Mouse (Mus musculus) cerebellum, adult 8-10 months (tissue): ENCODE data around the gene Aloxe3.

ENCODE experiments used
- DNase-seq: peaks from one replicate; pipeline ENCODE4 v3.0.0; 2022

Aloxe3 gene

DNA sequence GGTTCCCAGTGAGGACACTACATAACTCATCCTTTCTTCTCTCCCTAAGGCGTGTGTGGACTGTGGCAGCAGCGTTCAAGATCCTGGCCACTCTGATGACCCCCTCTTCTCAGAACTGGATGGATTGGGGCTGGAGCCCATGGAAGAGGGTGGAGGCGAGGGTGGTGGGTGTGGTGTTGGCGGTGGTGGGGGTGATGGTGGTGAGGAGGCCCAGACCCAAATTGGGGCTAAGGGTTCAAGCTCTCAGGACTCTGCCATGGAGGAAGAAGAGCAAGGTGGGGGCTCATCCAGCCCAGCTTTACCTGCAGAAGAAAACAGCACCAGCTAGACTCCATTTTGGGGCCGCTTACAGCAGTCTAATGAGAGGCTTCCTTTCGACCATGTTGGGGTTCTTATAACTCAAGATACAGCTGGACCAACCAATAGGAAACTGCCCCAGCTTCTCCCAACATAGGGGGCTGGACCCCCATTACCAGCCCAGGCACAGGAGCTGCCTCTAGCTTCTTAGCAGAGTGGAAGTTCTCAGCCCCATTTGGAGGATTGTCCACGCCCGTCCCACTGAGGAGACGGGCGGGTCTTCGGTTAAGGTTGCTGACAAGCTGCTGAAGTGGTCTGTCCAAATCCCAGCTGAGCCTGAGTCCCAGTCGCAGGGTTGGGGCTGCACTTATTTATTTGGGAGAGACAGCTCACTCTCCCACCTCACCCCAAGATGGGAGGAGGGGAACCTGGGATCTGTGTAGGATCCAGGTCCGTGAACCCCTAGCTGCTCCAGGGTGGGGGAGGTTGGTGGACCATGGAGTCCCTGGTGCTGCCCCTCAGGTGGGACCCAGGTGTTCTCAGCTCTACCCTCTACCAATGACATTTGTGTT lies 16.4 kb upstream of the Aloxe3 start:
- no peak for DNase-seq

DNA sequence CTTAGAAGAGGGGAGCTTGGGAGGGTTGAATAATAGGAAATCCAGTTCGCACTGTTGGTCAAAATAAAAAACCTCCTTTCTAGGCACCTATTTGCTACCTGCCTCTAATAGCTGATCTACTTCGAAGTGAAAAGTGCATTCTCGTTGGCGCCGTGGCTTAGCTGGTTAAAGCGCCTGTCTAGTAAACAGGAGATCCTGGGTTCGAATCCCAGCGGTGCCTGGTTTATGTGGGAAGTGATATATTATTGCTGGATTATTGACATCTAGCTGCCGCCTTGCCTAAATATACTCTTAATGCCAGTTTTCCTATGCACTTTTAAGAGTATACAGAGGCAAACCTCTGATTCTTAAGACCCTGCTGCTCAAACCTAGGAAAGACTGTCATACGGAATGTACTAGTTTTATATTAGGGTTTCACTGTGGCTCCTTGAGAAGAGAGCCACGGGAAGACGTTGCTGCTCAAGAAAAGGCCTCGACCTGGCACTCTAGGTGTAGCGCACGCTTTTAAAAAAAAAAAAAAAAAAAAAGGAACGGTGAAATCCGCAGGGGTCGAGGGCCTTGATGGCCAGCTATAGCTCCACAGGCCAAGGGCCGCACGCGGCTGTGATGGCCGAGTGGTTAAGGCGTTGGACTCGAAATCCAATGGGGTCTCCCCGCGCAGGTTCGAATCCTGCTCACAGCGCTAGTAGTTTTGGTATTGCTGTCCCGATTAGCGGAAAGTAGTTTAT lies 15.2 kb upstream of the Aloxe3 start:
- DNase-seq: peak; percentile 94

DNA sequence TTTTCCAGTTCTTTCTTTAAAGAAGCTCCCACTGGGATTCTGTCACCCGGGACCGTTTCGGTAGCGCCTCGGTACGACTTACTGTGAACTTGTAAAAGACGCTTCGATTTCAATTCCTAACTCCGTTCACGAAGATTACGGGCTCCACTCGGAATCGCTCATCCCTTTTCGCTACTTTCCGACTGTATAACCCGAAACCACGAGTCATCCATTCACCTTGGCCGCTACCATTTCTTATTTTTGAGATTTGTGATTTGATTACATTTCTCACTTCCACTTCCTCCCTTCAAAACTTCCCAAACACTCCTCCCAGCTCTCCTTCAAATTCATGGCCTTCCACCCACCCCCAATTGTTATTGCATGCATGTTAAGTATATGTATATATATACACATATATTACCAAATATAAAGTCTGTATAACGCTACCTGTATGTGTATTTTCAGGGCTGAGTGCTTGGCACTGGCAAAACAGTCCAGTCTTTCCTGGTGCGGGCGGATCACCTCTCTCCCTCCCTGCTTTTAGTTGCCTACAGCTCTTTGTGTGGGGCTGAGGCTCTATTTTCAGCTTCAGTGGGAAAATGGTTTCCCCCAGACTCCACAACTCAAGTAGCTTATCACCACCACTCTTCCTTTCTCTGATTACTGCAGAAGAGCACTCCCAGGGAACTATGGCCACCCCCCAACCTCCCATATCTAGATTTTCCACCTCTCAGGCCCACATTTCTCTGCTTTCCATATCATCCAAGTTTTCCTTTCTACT lies 14.5 kb upstream of the Aloxe3 start:
- no peak for DNase-seq

GRCm38 (mm10) chr11:69111865-69112264 lies 13.8 kb upstream of the Aloxe3 start:
- no peak for DNase-seq

DNA sequence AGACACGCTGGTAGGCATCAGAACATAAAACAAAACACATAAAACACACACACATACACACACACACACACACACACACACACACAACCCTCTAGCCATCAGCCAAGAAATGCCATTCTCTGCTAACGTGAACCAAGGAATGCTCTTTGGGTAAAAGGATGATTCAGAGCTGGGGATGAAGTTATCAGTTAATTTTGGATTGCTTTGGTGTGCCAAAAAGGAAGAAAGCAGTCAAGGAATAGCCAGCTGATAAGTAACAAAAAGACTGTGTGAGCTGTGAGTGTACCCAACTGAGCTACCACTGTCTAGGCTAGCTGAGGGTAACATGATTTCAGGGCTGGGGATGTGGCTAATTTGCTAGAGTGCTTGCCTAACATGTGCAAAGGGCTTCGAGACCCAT lies 11.7 kb upstream of the Aloxe3 start:
- no peak for DNase-seq

- no peak for DNase-seq
These were observed 11.1 kb upstream of the Aloxe3 start for GRCm38 (mm10) chr11:69114621-69115020.

GRCm38 (mm10) chr11:69116843-69117242 lies 8.9 kb upstream of the Aloxe3 start:
- no peak for DNase-seq

DNA sequence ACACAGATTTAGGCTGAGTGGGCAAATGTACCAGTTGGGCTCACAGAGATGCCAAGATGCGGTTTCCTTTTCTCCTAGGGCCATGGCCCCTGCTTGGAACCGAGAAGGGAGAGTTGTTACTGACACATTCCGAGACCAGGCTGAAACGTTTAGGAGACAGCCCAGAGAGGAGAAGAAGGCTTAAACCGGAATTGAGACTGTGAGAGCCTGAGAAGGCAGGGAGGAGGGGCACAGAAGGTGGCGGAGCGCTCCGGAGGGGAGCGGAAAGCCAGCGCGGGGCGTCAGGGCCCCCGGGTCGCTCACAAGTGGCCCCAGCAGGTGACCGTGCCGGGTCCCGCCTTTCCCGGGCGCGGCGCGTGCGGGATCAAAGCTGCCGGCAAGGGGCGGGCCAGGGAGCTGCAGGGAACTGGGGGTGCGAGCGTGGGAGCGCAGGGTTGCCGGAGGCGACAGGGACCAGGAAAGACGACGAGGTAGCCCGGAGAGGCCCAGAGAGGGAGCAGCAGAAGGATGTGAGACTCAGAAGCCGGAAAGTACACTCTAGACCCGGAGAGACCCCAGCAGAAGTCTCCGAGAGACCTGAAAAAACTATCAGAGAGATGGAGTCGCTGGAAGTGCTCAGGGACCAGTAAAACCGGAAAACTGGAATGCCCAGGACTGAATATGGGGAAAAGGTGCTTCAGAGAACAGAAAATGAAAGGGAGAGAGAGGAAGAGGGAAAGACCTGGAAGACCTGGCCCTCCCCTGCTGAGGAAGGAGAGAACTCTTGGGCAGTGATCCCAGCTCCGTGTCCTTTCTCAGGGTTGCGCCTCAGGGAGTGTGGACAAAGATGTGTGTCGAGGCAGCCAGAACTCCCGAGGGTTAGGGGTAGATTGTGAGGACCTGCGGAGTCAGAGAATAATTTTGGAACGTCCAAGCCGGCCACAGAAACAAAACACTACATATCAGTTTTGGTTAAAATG lies 7.7 kb upstream of the Aloxe3 start:
- peak; percentile 71 for DNase-seq

- peak; percentile 97 for DNase-seq
These were observed 6.9 kb upstream of the Aloxe3 start for GRCm38 (mm10) chr11:69118765-69119164.

- no peak for DNase-seq
These were observed 6.1 kb upstream of the Aloxe3 start for GRCm38 (mm10) chr11:69119446-69120155.

DNA sequence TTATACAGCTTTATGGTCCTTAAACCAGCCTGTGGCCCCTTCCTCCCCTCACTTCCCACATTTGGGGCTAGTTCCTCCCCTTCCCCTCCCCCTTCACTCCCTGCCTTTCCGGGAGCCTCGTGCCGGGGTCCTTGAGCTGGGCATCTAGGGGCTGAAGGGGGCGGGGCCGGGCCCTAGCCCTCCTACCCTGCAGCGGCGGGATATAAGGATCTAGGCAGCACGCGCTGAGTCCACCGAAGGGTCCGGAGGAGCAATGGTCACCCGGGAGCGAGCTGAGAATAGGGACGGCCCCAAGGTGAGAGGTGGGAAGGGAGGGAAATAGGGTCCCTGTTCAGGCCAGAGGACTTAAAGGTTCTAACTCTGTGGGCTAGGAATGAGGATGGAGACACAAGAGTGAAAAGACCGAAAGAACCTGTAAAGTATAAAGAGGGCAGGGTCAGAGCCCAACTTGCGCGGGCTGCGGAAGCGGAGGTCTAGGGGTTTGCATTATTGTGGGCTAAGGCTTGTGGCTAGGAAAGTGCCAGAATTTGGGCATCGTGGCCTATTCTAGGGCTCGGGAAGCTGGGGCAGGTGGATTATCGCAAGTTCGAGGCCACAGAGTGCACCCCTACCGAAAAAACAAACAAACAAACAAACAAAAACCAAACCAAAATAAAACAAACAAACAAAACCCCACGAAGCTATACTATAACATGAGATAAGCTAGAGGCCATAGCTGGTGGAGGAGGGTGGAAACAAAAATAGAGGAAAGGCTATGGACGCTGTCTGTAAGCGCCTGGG lies 5.3 kb upstream of the Aloxe3 start, which contains the start of gene Hes7:
Gene Hes7 (plus strand): TSS at position 184 of the 780 bp plus-strand sequence.
- no peak for DNase-seq

DNA sequence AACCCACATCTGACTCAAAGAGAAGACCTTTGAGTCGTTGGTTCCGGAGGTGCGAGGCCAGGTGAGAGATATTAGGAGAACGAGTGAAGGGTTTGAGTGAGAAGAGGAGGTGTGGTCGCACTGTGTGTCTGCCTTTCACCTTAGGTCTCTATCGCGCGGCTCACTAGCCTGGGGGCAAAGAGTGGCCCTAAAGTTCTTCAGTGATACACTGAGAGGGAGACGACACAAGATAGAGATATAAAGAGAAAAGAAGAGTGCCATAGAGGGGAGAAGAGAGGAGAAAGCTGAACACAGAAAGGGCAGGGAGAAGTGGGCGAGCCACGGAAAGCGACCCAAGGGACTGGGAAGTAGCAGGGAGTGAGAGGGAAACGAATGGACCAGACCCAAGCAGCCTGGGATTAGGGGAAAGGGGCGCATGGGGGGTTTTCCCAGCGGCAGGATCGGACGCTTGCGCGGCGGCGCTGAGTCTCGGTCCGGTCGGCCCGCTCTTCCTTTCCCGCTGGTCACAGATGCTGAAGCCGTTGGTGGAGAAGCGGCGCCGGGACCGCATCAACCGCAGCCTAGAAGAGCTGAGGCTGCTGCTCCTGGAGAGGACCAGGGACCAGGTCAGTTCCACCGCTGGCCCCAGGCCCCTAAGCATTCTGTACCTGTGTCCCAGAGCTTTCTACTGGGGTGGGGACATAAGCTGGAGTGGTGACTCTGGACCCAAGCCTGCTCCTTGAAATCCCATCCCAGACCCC lies 4.5 kb upstream of the Aloxe3 start:
- DNase-seq: no peak

- DNase-seq: peak; percentile 44
These were observed 3.9 kb upstream of the Aloxe3 start for GRCm38 (mm10) chr11:69121741-69122335.

DNA sequence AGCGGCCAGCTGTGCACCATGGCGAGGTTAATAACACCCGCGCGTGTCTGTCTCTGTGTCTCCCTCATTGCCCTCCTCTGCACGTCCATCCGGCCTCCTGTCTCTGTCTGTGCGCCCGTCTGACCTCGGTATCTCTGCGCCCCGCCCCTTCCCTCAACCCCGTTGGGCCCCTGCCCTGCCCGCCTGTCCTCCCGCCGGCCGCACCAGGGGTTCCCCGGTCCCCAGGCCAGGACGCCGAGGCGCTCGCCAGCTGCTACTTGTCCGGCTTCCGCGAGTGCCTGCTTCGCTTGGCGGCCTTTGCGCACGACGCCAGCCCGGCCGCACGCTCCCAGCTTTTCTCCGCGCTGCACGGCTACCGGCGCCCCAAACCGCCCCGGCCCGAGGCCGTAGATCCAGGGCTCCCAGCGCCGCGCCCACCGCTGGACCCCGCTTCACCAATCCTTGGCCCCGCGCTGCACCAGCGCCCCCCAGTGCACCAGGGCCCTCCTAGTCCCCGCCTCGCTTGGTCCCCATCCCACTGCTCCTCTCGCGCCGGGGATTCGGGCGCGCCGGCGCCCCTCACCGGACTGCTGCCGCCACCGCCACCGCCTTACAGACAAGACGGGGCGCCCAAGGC lies 3.3 kb upstream of the Aloxe3 start, which contains the start of gene 9130213A22Rik:
Gene 9130213A22Rik (minus strand): TSS at position 254 of the 616 bp plus-strand sequence.
- DNase-seq: peak; percentile 84

DNA sequence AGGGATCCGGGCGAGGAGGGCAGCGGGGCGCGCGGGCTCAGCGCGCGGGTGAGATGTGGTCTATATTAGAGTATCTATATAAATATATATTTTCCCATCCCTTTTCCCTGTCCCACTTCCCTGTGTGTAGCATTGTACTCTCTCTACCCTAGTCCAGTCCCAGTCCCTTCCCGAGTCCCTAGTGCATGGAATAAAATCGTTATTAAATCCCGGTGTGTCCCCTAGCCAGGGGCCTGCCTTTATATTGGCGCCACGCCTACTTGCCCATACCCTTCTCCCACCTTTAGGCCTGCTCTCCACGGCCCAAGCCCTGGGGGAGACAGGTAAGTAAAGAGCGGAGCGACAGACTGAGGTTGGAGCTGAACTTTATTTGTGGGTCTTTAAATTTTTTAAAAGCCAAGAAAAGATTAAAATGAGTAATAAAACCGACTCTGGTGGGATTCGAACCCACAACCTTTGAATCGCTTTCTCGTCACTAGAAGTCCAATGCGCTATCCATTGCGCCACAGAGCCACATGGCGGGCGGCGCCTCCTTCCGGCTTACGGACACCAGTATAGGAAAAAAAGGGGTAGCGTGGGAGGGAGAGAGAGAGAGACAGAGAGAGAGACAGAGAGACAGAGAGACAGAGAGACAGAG lies 2.5 kb upstream of the Aloxe3 start:
- DNase-seq: peak; percentile 91

DNA sequence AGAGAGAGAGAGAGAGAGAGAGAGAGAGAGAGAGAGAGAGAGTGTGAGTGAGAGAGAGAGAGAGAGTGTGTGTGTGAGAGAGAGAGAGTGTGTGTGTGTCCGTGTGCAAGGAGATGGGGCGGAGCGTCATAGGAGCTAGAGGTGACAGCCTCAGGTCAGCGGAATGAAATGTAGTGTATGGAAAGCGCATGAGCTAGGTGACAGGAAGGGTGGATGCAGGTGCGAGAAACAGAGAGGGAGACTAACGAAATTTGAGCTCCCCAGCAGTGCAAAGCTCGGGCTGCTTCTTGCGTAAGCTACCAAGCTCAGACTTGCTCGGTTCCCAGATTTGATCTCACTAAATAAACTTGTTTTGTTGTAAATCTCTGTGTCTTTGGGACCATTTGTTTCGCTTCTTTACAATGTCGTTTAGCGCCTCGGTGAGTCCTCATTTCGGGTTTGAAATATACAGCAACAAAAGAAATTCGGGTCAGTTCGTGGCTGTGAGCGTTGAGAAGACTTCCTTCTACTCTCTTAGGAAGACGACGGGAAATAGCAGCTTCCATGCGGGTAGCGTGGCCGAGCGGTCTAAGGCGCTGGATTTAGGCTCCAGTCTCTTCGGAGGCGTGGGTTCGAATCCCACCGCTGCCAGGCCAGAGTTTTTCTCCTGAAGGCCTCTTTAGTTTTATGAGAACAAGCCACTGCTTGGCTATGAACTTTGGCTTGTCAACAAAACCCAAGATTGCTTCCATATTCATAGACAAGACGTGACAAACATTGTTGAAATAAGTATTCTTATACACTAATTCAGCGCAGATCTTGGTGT lies 1.8 kb upstream of the Aloxe3 start:
- DNase-seq: peak; percentile 91

GRCm38 (mm10) chr11:69124498-69124847 lies 1.2 kb upstream of the Aloxe3 start:
- DNase-seq: peak; percentile 78
